Mouse (Mus musculus): ENCODE measurements around the gene Lcn2. TPM values are rescaled to one million over a fixed set of nuclear protein-coding genes. Genes with fewer than 3 reads are reported as not detected.

Gene Lcn2
- polyA plus RNA-seq, 1 experiment, result 0.18 TPM

- DNase-seq (ENCODE audit: extremely low spot score in 1 of 2, low spot score in 1 of 2), result no peak
Measured at GRCm38 (mm10) chr2:32348311-32348710, 39.7 kb downstream of the Lcn2 start.

- no peak for DNase-seq (ENCODE audit: extremely low spot score in 1 of 2, low spot score in 1 of 2)
Measured at GRCm38 (mm10) chr2:32347019-32347418, 41.0 kb downstream of the Lcn2 start.

GRCm38 (mm10) chr2:32344598-32345321, 43.3 kb downstream of the Lcn2 start:
- DNase-seq (ENCODE audit: extremely low spot score in 1 of 2, low spot score in 1 of 2), result no peak

- DNase-seq (ENCODE audit: extremely low spot score in 1 of 2, low spot score in 1 of 2), result peak in 1 of 2 experiments; percentile 75
Measured at GRCm38 (mm10) chr2:32344056-32344455, 44.0 kb downstream of the Lcn2 start.

GRCm38 (mm10) chr2:32343351-32343671, 44.7 kb downstream of the Lcn2 start:
- DNase-seq (ENCODE audit: extremely low spot score in 1 of 2, low spot score in 1 of 2), result no peak

GRCm38 (mm10) chr2:32342539-32343350, 45.3 kb downstream of the Lcn2 start:
- DNase-seq (ENCODE audit: extremely low spot score in 1 of 2, low spot score in 1 of 2), result peak; percentile 81 to 83

GRCm38 (mm10) chr2:32342039-32342438, 46.0 kb downstream of the Lcn2 start:
- DNase-seq (ENCODE audit: extremely low spot score in 1 of 2, low spot score in 1 of 2), result no peak

- no peak for DNase-seq (ENCODE audit: extremely low spot score in 1 of 2, low spot score in 1 of 2)
Measured at GRCm38 (mm10) chr2:32341634-32341939, 46.5 kb downstream of the Lcn2 start.

- peak in 1 of 2 experiments; percentile 60 for DNase-seq (ENCODE audit: extremely low spot score in 1 of 2, low spot score in 1 of 2)
Measured at GRCm38 (mm10) chr2:32340836-32341633, 47.0 kb downstream of the Lcn2 start.

- no peak for DNase-seq (ENCODE audit: extremely low spot score in 1 of 2, low spot score in 1 of 2)
Measured at GRCm38 (mm10) chr2:32339912-32340642, 48.0 kb downstream of the Lcn2 start.

- no peak for DNase-seq (ENCODE audit: extremely low spot score in 1 of 2, low spot score in 1 of 2)
Measured at GRCm38 (mm10) chr2:32335888-32336287, 52.2 kb downstream of the Lcn2 start.

Other genes with a start within 250 kb of the Lcn2 start
- gene Prrc2b, start 237.2 kb downstream of the Lcn2 start, polyA plus RNA-seq (2012; rRNA removed), result 106 and 118 TPM in 2 replicates
- gene Pomt1, start 151.7 kb downstream of the Lcn2 start, polyA plus RNA-seq (2012; rRNA removed), result 20.4 and 21.6 TPM in 2 replicates
- 69.5 and 72.7 TPM in 2 replicates for gene Uck1, start 128.1 kb downstream of the Lcn2 start, polyA plus RNA-seq (2012; rRNA removed)
- gene Golga2, start 100.9 kb downstream of the Lcn2 start, polyA plus RNA-seq (2012; rRNA removed), result 59.2 and 66.6 TPM in 2 replicates
- 267 and 274 TPM in 2 replicates for gene Swi5, start 100.2 kb downstream of the Lcn2 start, polyA plus RNA-seq (2012; rRNA removed)
- gene Ciz1, start 35.9 kb downstream of the Lcn2 start, polyA plus RNA-seq (2012; rRNA removed), result 164 and 170 TPM in 2 replicates
- gene Dnm1, start 34.9 kb downstream of the Lcn2 start, polyA plus RNA-seq (2012; rRNA removed), result 1,288 and 1,302 TPM in 2 replicates
- 396 and 571 TPM in 2 replicates for gene 1110008P14Rik, start 6.3 kb downstream of the Lcn2 start, polyA plus RNA-seq (2012; rRNA removed)
- gene Ptges2, start 7.6 kb upstream of the Lcn2 start, polyA plus RNA-seq (2012; rRNA removed), result 53.2 and 59.4 TPM in 2 replicates
- gene Naif1, start 62.2 kb upstream of the Lcn2 start, polyA plus RNA-seq (2012; rRNA removed), result 3.1 and 3.2 TPM in 2 replicates
- gene Slc25a25, start 63.2 kb upstream of the Lcn2 start, polyA plus RNA-seq (2012; rRNA removed), result 44.3 and 49.9 TPM in 2 replicates
- 34.3 and 41.8 TPM in 2 replicates for gene Fam102a, start 147.1 kb upstream of the Lcn2 start, polyA plus RNA-seq (2012; rRNA removed)
- 145 and 160 TPM in 2 replicates for gene Dpm2, start 182.6 kb upstream of the Lcn2 start, polyA plus RNA-seq (2012; rRNA removed)
- gene Pip5kl1, start 186.5 kb upstream of the Lcn2 start, polyA plus RNA-seq (2012; rRNA removed), result 22.7 and 23.6 TPM in 2 replicates
- 0.38 and 0.46 TPM in 2 replicates for gene 9430097D07Rik, start 187.4 kb upstream of the Lcn2 start, polyA plus RNA-seq (2012; rRNA removed)
- gene St6galnac4, start 198.8 kb upstream of the Lcn2 start, polyA plus RNA-seq (2012; rRNA removed), result 32.4 and 34.4 TPM in 2 replicates
- gene St6galnac6, start 211.5 kb upstream of the Lcn2 start, polyA plus RNA-seq (2012; rRNA removed), result 98.8 and 112 TPM in 2 replicates
- 151 and 154 TPM in 2 replicates for gene Ak1, start 233.5 kb upstream of the Lcn2 start, polyA plus RNA-seq (2012; rRNA removed)

Measured in frontal cortex, adult 2 months (tissue).